Mouse (Mus musculus): ENCODE data around the gene Spata31d1a.

- TF ChIP-seq CTCF (IDR thresholded peaks at IDR 0.05; ENCODE audit: low read depth) (no peak), EP300 (IDR thresholded peaks at IDR 0.05; ENCODE audit: low read depth) (no peak)
Measured at GRCm38 (mm10) chr13:59726139-59726867, 16.2 kb upstream of the Spata31d1a start.
